Mouse (Mus musculus) mouse trophoblast stem cell (cell line): ENCODE results near the gene Tm7sf2.
"Not testable (repeated sequence)": the region's sequence is repeated elsewhere in the genome, so short reads cannot be mapped to it uniquely, and the experiment has no call there.

Source experiments
- in situ Hi-C, 2 experiments: fragments of 300-500 bp; cut with MseI, MboI; formaldehyde crosslinking; loops; 2 replicates in 1 of 2; 3 replicates in 1 of 2; pipeline ENCODE4 v1.15.1; 2025

The Tm7sf2 gene

DNA sequence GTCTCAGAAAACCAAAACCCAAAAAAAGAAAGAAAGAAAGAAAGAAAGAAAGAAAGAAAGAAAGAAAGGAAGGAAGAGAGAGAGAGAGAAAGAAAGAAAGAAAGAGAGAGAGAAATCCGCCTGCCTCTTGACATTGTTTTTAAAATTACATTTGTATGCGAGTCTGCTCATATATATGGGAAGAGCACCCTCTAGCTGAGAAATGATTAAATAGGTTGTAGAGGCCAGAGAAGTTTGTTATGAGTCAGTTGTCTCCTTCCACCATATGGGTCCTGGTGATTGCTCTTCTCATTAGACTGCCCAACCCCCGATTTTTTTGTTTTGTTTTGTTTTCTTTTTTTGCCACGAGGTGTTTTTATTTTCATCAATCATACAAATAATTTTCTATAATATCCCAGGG lies 24.1 kb downstream of the Tm7sf2 start:
- in situ Hi-C loops = not testable (repeated sequence)

DNA sequence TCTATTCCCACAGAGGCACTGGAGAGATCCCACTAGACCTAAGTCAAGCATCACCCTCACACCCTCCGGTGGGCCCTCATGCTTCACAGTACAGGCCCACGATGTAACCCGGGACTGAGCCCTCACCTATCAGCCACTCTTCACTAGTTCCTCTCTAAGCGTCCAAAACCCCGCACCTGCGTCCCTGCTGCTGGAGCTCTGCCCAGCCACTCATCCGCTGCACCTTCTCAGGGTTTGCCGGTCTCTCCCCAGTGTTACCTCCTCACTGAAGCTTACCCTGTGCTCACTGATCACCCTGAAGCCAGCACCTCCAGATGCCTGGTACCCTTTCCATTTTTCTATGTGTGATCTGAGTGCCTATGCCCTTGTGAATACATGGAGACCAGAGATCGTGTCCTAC lies 25.9 kb downstream of the Tm7sf2 start:
- in situ Hi-C loops = no loop called here

DNA sequence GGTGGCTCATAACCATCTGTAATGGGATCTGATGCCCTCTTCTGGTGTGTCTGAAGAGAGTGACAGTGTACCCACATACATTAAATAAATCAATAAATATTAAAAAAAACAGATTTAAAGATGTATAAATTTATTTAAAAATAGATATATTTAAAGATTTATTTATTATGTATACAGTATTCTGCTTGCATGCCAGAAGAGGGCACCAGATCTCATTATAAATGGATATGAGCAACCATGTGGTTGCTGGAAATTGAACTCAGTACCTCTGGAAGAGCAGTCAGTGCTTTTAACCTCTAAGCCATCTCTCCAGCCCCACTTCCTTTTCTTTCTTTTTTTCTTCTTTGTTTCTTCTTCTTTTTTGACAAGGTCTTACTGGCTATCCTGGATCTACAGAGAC lies 28.2 kb downstream of the Tm7sf2 start:
- in situ Hi-C loops = no loop called here

DNA sequence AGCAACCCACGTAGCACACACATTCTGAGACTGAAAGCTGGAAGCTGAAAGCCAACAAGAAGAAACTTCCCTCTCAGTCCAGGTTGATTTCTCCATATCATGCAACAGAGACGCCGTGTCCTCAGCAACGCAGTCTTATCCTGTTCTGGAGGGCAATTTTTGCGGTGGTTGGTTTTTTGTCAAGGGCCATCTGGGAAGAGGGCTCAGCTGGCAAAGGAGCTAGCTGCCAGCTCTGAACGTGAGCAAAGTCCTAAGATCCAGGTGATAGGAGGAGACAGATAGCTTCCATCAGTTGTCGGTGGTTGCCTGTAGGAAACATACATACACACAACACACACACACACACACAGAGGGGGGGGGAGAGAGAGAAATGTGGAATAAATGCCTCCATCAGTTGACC lies 29.8 kb downstream of the Tm7sf2 start:
- in situ Hi-C loops = no loop called here

- in situ Hi-C loops = no loop called here
Observed at GRCm38 (mm10) chr19:6037695-6038094, 30.5 kb downstream of the Tm7sf2 start.

- in situ Hi-C loops = no loop called here
Observed at GRCm38 (mm10) chr19:6035966-6036585, 32.1 kb downstream of the Tm7sf2 start.

GRCm38 (mm10) chr19:6030520-6031280 lies 37.5 kb downstream of the Tm7sf2 start:
- in situ Hi-C loops = no loop called here

DNA sequence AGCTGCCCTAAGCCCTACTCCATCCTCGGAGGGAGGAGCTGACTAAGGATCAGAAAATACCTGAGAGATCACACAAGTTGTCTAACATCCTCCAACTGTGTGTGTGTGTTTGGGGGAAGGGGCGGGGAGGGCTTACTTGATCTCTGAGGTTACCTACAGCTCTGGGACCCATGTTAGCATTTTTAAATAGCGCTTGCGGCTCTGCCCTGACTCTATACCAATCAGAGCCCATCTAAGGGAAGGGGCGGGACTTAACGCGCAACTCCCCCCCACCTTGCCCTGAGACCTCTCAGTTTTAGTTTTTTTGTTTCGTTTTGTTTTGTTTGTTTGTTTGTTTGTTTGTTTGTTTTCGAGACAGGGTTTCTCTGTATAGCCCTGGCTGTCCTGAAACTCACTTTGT lies 38.7 kb downstream of the Tm7sf2 start:
- in situ Hi-C loops = no loop called here

DNA sequence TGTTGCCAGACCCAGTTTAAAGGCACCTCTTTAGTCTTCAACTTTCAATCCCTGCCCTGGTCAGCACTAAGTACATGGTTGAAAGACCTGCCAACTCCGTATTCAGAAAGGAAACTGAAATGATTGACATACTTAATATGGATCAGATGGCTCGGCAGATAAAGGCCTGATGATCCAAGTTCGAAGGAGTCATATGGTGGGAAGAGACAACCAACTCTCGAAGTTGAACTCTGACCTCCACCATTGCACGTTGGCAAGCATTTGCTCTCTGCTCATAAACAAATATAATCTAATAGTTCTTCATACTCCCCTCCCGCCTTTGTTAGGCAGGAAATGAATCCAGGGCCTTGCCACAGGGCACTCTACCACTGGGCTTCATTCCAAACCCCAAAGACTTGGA lies 39.2 kb downstream of the Tm7sf2 start:
- in situ Hi-C loops = no loop called here

- in situ Hi-C loops = no loop called here
Observed at GRCm38 (mm10) chr19:6023930-6024329, 44.2 kb downstream of the Tm7sf2 start.

DNA sequence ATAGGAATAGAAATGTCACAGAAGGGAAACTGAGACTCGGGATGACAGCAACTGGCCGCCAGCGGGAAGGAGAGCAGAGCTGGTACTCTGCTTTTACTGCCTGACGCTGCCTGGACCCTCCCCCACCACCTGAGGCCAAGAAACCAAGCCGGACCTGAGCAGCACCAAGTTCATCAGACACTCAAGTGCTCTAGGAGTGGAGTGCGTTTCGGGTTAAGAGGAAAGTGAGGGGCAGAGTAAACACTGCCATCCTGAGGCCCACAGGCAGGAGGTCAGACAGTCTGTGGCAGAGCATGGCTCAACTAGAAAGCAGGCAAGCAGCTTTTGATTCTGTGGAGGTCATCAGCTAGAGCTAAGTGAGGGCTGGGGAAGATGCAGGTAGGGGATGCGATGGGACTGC lies 45.1 kb downstream of the Tm7sf2 start:
- in situ Hi-C loops = no loop called here

- in situ Hi-C loops = no loop called here
Observed at GRCm38 (mm10) chr19:6020276-6020675, 47.9 kb downstream of the Tm7sf2 start.

- in situ Hi-C loops = loop anchor here (5.0 kb wide), 2 partner anchors 51 to 56 kb away; partner anchors contain the start of gene Pola2 (in 1 of the 2)
Observed at GRCm38 (mm10) chr19:6018142-6019089, 49.8 kb downstream of the Tm7sf2 start.

GRCm38 (mm10) chr19:6016532-6016931 lies 51.6 kb downstream of the Tm7sf2 start:
- in situ Hi-C loops = loop anchor here (5.0 kb wide), 2 partner anchors 49 to 54 kb away; partner anchors contain the start of gene Pola2 (in 1 of the 2)

GRCm38 (mm10) chr19:6015511-6016315 lies 52.5 kb downstream of the Tm7sf2 start, which contains the start of gene Capn1:
Gene Capn1 (minus strand): TSS chr19:6015897.
- in situ Hi-C loops = loop anchor here (5.0 kb wide), 2 partner anchors 48 to 53 kb away; partner anchors contain the start of gene Pola2 (in 1 of the 2)

DNA sequence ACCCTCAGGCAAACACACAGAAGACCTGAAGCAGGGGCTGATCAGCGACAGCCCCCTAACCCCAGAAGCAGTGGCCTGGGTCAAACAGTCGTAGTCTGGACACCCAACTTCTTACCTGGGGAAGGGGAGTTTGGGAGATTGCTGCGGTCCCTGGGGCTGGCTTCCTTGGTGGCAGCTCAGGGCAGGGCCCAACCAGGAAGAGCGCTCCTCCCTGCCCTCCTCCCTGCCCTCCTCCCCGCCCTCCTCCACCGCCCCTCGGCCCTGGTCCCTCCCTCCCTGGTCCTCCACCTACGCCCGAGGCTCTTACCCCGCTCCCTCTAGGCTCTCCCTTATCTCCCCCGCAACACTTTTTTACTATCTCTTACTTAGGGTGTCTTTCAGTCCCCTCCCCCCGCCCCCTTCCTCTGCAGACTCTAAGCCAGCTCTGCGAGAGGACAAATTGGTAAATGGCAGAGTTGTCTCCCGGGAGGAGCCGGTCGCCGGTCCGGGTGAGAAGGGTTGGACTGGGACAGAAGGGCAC lies 53.1 kb downstream of the Tm7sf2 start:
- in situ Hi-C loops = loop anchor here (5.0 kb wide), 2 partner anchors 48 to 53 kb away; partner anchors contain the start of gene Pola2 (in 1 of the 2)

GRCm38 (mm10) chr19:6013691-6014090 lies 54.5 kb downstream of the Tm7sf2 start:
- in situ Hi-C loops = no loop called here
